Mouse (Mus musculus): Measurements from ENCODE around the gene Pknox1. TPM values are rescaled to one million over a fixed set of nuclear protein-coding genes. Genes with fewer than 3 reads are reported as not detected.

Pknox1 gene
- polyA plus RNA-seq, 1 experiment from 2014 or later, result 10.3 TPM

GRCm38 (mm10) chr17:31631081-31631800, 66.7 kb downstream of the Pknox1 start:
- Histone ChIP-seq H3K27me3 (ENCODE audit: control insufficient read depth, insufficient read depth, low read depth, low read length) (peaks cover 9% of the 10 kb centered on the region), H3K9ac (ENCODE audit: low read depth, low read length) (no peak overlapping the region), H3K27ac (ENCODE audit: low read length) (no peak overlapping the region), H3K4me1 (ENCODE audit: control insufficient read depth, low read depth, low read length) (0 out of 2 replicates have a peak, but pooled peaks cover 2% of the 10 kb centered on the region), H3K9me3 (replicated peaks; ENCODE audit: control insufficient read depth, low read length) (no peaks in the 10 kb centered on the region), H3K4me3 (ENCODE audit: low read depth, low read length) (no peak overlapping the region), H3K36me3 (ENCODE audit: control insufficient read depth, insufficient read depth) (no peaks in the 10 kb centered on the region), H3K4me2 (ENCODE audit: low read depth, low read length) (no peak overlapping the region)
- no peak for ATAC-seq (ENCODE audit: low read depth)
- 59% methylated on average over 10 of the region's 10 CpGs for WGBS (ENCODE audit: insufficient replicate concordance)

- Histone ChIP-seq H3K27ac (ENCODE audit: low read length) (no peak overlapping the region; the same call in 1 of the 2 replicates), H3K4me3 (ENCODE audit: low read depth, low read length) (peak overlapping the region; percentile 0; the same call in 1 of the 2 replicates)
Observed at GRCm38 (mm10) chr17:31633007-31633406, 68.5 kb downstream of the Pknox1 start.

GRCm38 (mm10) chr17:31634896-31635295, 70.4 kb downstream of the Pknox1 start:
- no peaks in the 10 kb centered on the region for H3K9me3 ChIP-seq (replicated peaks; ENCODE audit: control insufficient read depth, low read length)
- H3K9ac ChIP-seq (ENCODE audit: low read depth, low read length), result no peak overlapping the region
- H3K4me1 ChIP-seq (ENCODE audit: control insufficient read depth, low read depth, low read length), result peaks cover 8% of the 10 kb centered on the region
- no peaks in the 10 kb centered on the region for H3K36me3 ChIP-seq (ENCODE audit: control insufficient read depth, insufficient read depth)
- no peak for ATAC-seq (ENCODE audit: low read depth)
- H3K4me2 ChIP-seq (ENCODE audit: low read depth, low read length), result peak overlapping the region; percentile 62
- H3K27me3 ChIP-seq (ENCODE audit: control insufficient read depth, insufficient read depth, low read depth, low read length), result peaks cover 25% of the 10 kb centered on the region
- 44% methylated on average over 5 of the region's 5 CpGs for WGBS (ENCODE audit: insufficient replicate concordance)
- H3K27ac ChIP-seq (ENCODE audit: low read length), result no peak overlapping the region
- no peak overlapping the region for H3K4me3 ChIP-seq (ENCODE audit: low read depth, low read length)

More at GRCm38 (mm10) chr17:31633007-31633406, 68.5 kb downstream of the Pknox1 start:
- Histone ChIP-seq H3K36me3 (ENCODE audit: control insufficient read depth, insufficient read depth) (no peaks in the 10 kb centered on the region), H3K9me3 (replicated peaks; ENCODE audit: control insufficient read depth, low read length) (no peaks in the 10 kb centered on the region), H3K4me2 (ENCODE audit: low read depth, low read length) (no peak overlapping the region), H3K27me3 (ENCODE audit: control insufficient read depth, insufficient read depth, low read depth, low read length) (peaks cover 25% of the 10 kb centered on the region), H3K4me1 (ENCODE audit: control insufficient read depth, low read depth, low read length) (peaks cover 8% of the 10 kb centered on the region), H3K9ac (ENCODE audit: low read depth, low read length) (no peak overlapping the region)
- no peak for ATAC-seq (ENCODE audit: low read depth)
- 66% methylated on average over 6 of the region's 6 CpGs for WGBS (ENCODE audit: insufficient replicate concordance)

GRCm38 (mm10) chr17:31635781-31636180, 71.2 kb downstream of the Pknox1 start:
- WGBS (ENCODE audit: insufficient replicate concordance), result 62% methylated on average over 11 of the region's 11 CpGs
- Histone ChIP-seq H3K27me3 (ENCODE audit: control insufficient read depth, insufficient read depth, low read depth, low read length) (peaks cover 25% of the 10 kb centered on the region), H3K9ac (ENCODE audit: low read depth, low read length) (no peak overlapping the region), H3K4me3 (ENCODE audit: low read depth, low read length) (peak overlapping the region; percentile 60), H3K4me2 (ENCODE audit: low read depth, low read length) (peak overlapping the region; percentile 62; the same call in 1 of the 2 replicates), H3K4me1 (ENCODE audit: control insufficient read depth, low read depth, low read length) (peaks cover 8% of the 10 kb centered on the region), H3K27ac (ENCODE audit: low read length) (peak overlapping the region; percentile 43; the same call in 1 of the 2 replicates), H3K36me3 (ENCODE audit: control insufficient read depth, insufficient read depth) (no peaks in the 10 kb centered on the region), H3K9me3 (replicated peaks; ENCODE audit: control insufficient read depth, low read length) (no peaks in the 10 kb centered on the region)
- no peak for ATAC-seq (ENCODE audit: low read depth)

GRCm38 (mm10) chr17:31636277-31636941, 71.9 kb downstream of the Pknox1 start:
- Histone ChIP-seq H3K9me3 (replicated peaks; ENCODE audit: control insufficient read depth, low read length) (no peaks in the 10 kb centered on the region), H3K4me3 (ENCODE audit: low read depth, low read length) (peak overlapping the region; percentile 60), H3K4me2 (ENCODE audit: low read depth, low read length) (peak overlapping the region; percentile 62), H3K27ac (ENCODE audit: low read length) (peak overlapping the region; percentile 82), H3K4me1 (ENCODE audit: control insufficient read depth, low read depth, low read length) (peaks cover 6% of the 10 kb centered on the region), H3K27me3 (ENCODE audit: control insufficient read depth, insufficient read depth, low read depth, low read length) (peaks cover 25% of the 10 kb centered on the region), H3K9ac (ENCODE audit: low read depth, low read length) (peak overlapping the region; percentile 57), H3K36me3 (ENCODE audit: control insufficient read depth, insufficient read depth) (no peaks in the 10 kb centered on the region)
- WGBS (ENCODE audit: insufficient replicate concordance), result 7% methylated on average over 45 of the region's 45 CpGs
- peak; percentile 67 for ATAC-seq (ENCODE audit: low read depth)

- Histone ChIP-seq H3K9ac (ENCODE audit: low read depth, low read length) (peak within 1 kb of the TSS; percentile 57), H3K27ac (ENCODE audit: low read length) (peak within 1 kb of the TSS; percentile 91), H3K4me2 (ENCODE audit: low read depth, low read length) (peak within 1 kb of the TSS; percentile 62), H3K36me3 (ENCODE audit: control insufficient read depth, insufficient read depth) (no peaks in the 10 kb centered on the region), H3K4me1 (ENCODE audit: control insufficient read depth, low read depth, low read length) (peaks cover 6% of the 10 kb centered on the region), H3K27me3 (ENCODE audit: control insufficient read depth, insufficient read depth, low read depth, low read length) (peaks cover 25% of the 10 kb centered on the region), H3K4me3 (ENCODE audit: low read depth, low read length) (peak within 1 kb of the TSS; percentile 60), H3K9me3 (replicated peaks; ENCODE audit: control insufficient read depth, low read length) (no peaks in the 10 kb centered on the region)
- peak; percentile 88 for ATAC-seq (ENCODE audit: low read depth)
- WGBS (ENCODE audit: insufficient replicate concordance), result 1% methylated on average over 60 of the region's 61 CpGs
Observed at GRCm38 (mm10) chr17:31636942-31637811, 72.6 kb downstream of the Pknox1 start, which contains the start of gene Cbs. TSS of gene Cbs (minus strand) at chr17:31637238.

- no peak overlapping the region for H3K9ac ChIP-seq (ENCODE audit: low read depth, low read length)
- H3K4me2 ChIP-seq (ENCODE audit: low read depth, low read length), result peak overlapping the region; percentile 62; the same call in 1 of the 2 replicates
- ATAC-seq (ENCODE audit: low read depth), result no peak
- peak overlapping the region; percentile 91 for H3K27ac ChIP-seq (ENCODE audit: low read length)
- WGBS (ENCODE audit: insufficient replicate concordance), result 48% methylated on average over 9 of the region's 9 CpGs
- no peak overlapping the region for H3K4me3 ChIP-seq (ENCODE audit: low read depth, low read length)
- no peaks in the 10 kb centered on the region for H3K36me3 ChIP-seq (ENCODE audit: control insufficient read depth, insufficient read depth)
- no peaks in the 10 kb centered on the region for H3K9me3 ChIP-seq (replicated peaks; ENCODE audit: control insufficient read depth, low read length)
- peaks cover 6% of the 10 kb centered on the region for H3K4me1 ChIP-seq (ENCODE audit: control insufficient read depth, low read depth, low read length)
- H3K27me3 ChIP-seq (ENCODE audit: control insufficient read depth, insufficient read depth, low read depth, low read length), result peaks cover 25% of the 10 kb centered on the region
Observed at GRCm38 (mm10) chr17:31637866-31638570, 73.5 kb downstream of the Pknox1 start.

GRCm38 (mm10) chr17:31639651-31640050, 75.1 kb downstream of the Pknox1 start:
- Histone ChIP-seq H3K9me3 (replicated peaks; ENCODE audit: control insufficient read depth, low read length) (no peaks in the 10 kb centered on the region), H3K27ac (ENCODE audit: low read length) (no peak overlapping the region), H3K4me3 (ENCODE audit: low read depth, low read length) (no peak overlapping the region), H3K4me1 (ENCODE audit: control insufficient read depth, low read depth, low read length) (peaks cover 6% of the 10 kb centered on the region), H3K4me2 (ENCODE audit: low read depth, low read length) (no peak overlapping the region), H3K27me3 (ENCODE audit: control insufficient read depth, insufficient read depth, low read depth, low read length) (peaks cover 25% of the 10 kb centered on the region), H3K9ac (ENCODE audit: low read depth, low read length) (no peak overlapping the region), H3K36me3 (ENCODE audit: control insufficient read depth, insufficient read depth) (no peaks in the 10 kb centered on the region)
- WGBS (ENCODE audit: insufficient replicate concordance), result 55% methylated on average over 4 of the region's 4 CpGs
- no peak for ATAC-seq (ENCODE audit: low read depth)

Measured in liver, embryonic 16.5 days (tissue).